Mouse (Mus musculus) olfactory bulb, adult 2 months (tissue): ENCODE data around the gene Fanci.

Experiments used
- CTCF ChIP-seq: fragments of 200-500 bp; IDR thresholded peaks from 2 replicates; pipeline ENCODE4 v1.5.1; 2012; ENCODE audit warnings: low read depth, mild to moderate bottlenecking, low read length, moderate library complexity; ENCODE audit not compliant: insufficient read depth
- POLR2A ChIP-seq: fragments of 200-500 bp; IDR thresholded peaks from 2 replicates; pipeline ENCODE4 v1.6.1; 2012; ENCODE audit warnings: mild to moderate bottlenecking, low read depth, low read length, moderate library complexity; ENCODE audit not compliant: insufficient read depth

DNA sequence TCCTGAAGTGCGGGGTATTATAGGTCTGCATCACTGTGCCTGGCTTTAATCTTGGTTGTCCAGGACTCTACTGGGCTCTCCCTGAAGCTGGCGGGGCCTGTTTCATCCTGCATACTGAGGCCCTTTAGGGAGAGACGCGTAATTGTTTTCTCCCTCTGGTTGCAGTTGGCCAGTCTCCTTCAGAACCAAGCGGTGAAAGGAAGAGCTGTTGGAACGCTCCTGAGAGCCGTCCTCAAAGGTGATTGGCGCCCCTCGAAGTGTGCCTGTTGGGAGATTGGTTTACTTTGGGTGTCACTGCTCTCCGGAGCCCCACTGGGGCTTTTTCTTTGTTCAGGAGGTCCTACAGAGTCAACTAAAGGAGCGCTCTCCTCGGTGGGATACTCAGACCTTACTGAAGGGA lies 7.2 kb downstream of the Fanci start:
- TF ChIP-seq CTCF, result no peak
- TF ChIP-seq POLR2A, result no peak
